8 mouse cellular contexts compared by ENCODE assay signal in the genomic region with DNA sequence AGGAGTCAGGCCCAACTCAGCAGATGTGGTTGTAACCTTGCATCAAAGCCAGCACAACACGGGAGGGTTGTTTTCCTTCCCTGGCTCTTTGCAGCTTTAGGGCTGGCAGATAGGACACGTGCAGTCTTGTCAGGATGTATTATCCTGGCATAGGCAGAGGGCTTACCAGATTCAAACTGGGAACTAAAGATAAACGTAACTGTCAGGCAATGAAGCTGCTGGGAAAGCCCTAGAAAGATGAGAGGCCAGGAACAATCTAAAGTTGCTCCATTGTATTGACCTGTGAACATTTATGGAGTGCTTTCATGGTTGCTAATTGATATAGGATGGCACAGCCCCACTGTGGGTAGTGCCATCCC. TPM values are rescaled to one million over a fixed set of nuclear protein-coding genes. Genes with fewer than 3 reads are reported as not detected.
A peak's percentile ranks its signal among the peaks of the same experiment; 100 is the strongest.
DNase-seq lines count a peak whose midpoint lies in the region; ATAC-seq and TF ChIP-seq lines count a peak whose summit lies in the region.

No protein-coding gene starts in this region.

- no peak for TF ChIP-seq CTCF in lung, embryonic 14.5 days (IDR thresholded peaks at IDR 0.05; ENCODE audit: low read depth)
- no peak for TF ChIP-seq CTCF in small intestine, adult 2 months (IDR thresholded peaks at IDR 0.05; ENCODE audit: extremely low read depth, insufficient read length, insufficient replicate concordance, low read depth, low read length)

- H3K36me3 ChIP-seq in lung, embryonic 14.5 days (ENCODE audit: insufficient read depth): peaks cover 35% of the 10 kb centered on the region
- H3K36me3 ChIP-seq in limb, embryonic 13.5 days: peaks cover 40% of the 10 kb centered on the region
- H3K36me3 ChIP-seq in small intestine, adult 2 months (ENCODE audit: control insufficient read depth, insufficient read depth, low read length): peaks cover 25% of the 10 kb centered on the region

- peaks cover 10% of the 10 kb centered on the region; the same call in 1 of the 2 replicates for H3K4me1 ChIP-seq in lung, embryonic 14.5 days (ENCODE audit: insufficient read depth)
- H3K4me1 ChIP-seq in limb, embryonic 13.5 days: peaks cover 12% of the 10 kb centered on the region
- H3K4me1 ChIP-seq in small intestine, adult 2 months (ENCODE audit: control insufficient read depth, insufficient read depth, insufficient read length, low read length): no peaks in the 10 kb centered on the region

- DNase-seq in lung, embryonic 14.5 days: no peak
- no peak for DNase-seq in lung, postnatal 25 days (ENCODE audit: low spot score)
- DNase-seq in left cerebral cortex, adult 11 months (ENCODE audit: low spot score): no peak
- DNase-seq in thymus, adult 18-20 months: no peak
- DNase-seq in testis, postnatal 14 days (ENCODE audit: low spot score): no peak

- no peaks in the 10 kb centered on the region for H3K27me3 ChIP-seq in lung, embryonic 14.5 days (ENCODE audit: insufficient read depth, low read length)
- H3K27me3 ChIP-seq in limb, embryonic 13.5 days: no peaks in the 10 kb centered on the region
- H3K27me3 ChIP-seq in small intestine, adult 2 months (ENCODE audit: control insufficient read depth, insufficient read depth, low read length): no peaks in the 10 kb centered on the region

- H3K9me3 ChIP-seq in lung, embryonic 14.5 days (ENCODE audit: low read depth, low read length): no peaks in the 10 kb centered on the region
- no peaks in the 10 kb centered on the region for H3K9me3 ChIP-seq in limb, embryonic 13.5 days

- H3K4me3 ChIP-seq in lung, embryonic 14.5 days (ENCODE audit: low read depth, low read length): peak overlapping the region; percentile 62
- peak overlapping the region; percentile 62 for H3K4me3 ChIP-seq in limb, embryonic 13.5 days
- H3K4me3 ChIP-seq in small intestine, adult 2 months (ENCODE audit: low read depth, low read length): peak overlapping the region; percentile 79

- peak overlapping the region; percentile 63 for H3K27ac ChIP-seq in lung, embryonic 14.5 days (ENCODE audit: low read depth)
- peak overlapping the region; percentile 85; the same call in 1 of the 2 replicates for H3K27ac ChIP-seq in limb, embryonic 13.5 days
- H3K27ac ChIP-seq in small intestine, adult 2 months (ENCODE audit: insufficient read depth, low read depth, low read length): no peak overlapping the region

- H3K4me2 ChIP-seq in lung, embryonic 14.5 days: peak overlapping the region; percentile 83
- H3K4me2 ChIP-seq in limb, embryonic 13.5 days (replicated peaks): peak overlapping the region; percentile 79

- no peak; the same call in 1 of the 2 replicates for ATAC-seq in lung, embryonic 14.5 days (ENCODE audit: insufficient read depth)
- peak; percentile 13; the same call in 1 of the 2 replicates for ATAC-seq in erythroblast, adult 5-6 weeks (replicated peaks; ENCODE audit: low FRiP score, poor library complexity, severe bottlenecking)
- ATAC-seq in limb, embryonic 13.5 days (ENCODE audit: low FRiP score, low read depth): no peak

- no peak for TF ChIP-seq POLR2A in small intestine, adult 2 months (IDR thresholded peaks at IDR 0.05; ENCODE audit: low read depth, low read length)

- H3K9ac ChIP-seq in lung, embryonic 14.5 days: peak overlapping the region; percentile 82; the same call in 1 of the 2 replicates
- H3K9ac ChIP-seq in limb, embryonic 13.5 days: peak overlapping the region; percentile 83

- 8% methylated on average over 3 of the region's 3 CpGs for WGBS in lung, embryonic 14.5 days
- whole genome bisulfite sequencing in limb, embryonic 13.5 days: 8% methylated on average over 3 of the region's 3 CpGs
- WGBS in small intestine, adult 2 months: 24% methylated on average over 3 of the region's 3 CpGs

RNA-seq across cellular contexts. Expression of a gene that starts 0.3 kb away (rescaled TPM):
- 6.6 and 7.5 TPM in 2 replicates for polyA plus RNA-seq in lung, embryonic 14.5 days (2014; fragmentation: Nextera tagmentation; extraction: Ambion mirVana)
- 2.5 TPM in 2 replicates for total RNA-seq in erythroblast, adult 5-6 weeks (2015; ENCODE audit: low replicate concordance)
- total RNA-seq in erythroblast, adult 5-6 weeks (2017; ENCODE audit: low replicate concordance): 1.2 and 1.5 TPM in 2 replicates
- polyA plus RNA-seq in limb, embryonic 13.5 days (2015; fragmentation: Nextera tagmentation; extraction: Ambion mirVana): 16.4 and 17.3 TPM in 2 replicates
- 1.7 and 2.4 TPM in 2 replicates for polyA plus RNA-seq in small intestine, adult 2 months (2012; rRNA removed)

RNA-seq across cellular contexts. Expression of a gene that starts 15.7 kb away (rescaled TPM):
- polyA plus RNA-seq in lung, embryonic 14.5 days (2014; fragmentation: Nextera tagmentation; extraction: Ambion mirVana): 23.3 TPM in 2 replicates
- 33.4 and 36.8 TPM in 2 replicates for total RNA-seq in erythroblast, adult 5-6 weeks (2015; ENCODE audit: low replicate concordance)
- total RNA-seq in erythroblast, adult 5-6 weeks (2017; ENCODE audit: low replicate concordance): 8.7 and 13.2 TPM in 2 replicates
- polyA plus RNA-seq in limb, embryonic 13.5 days (2015; fragmentation: Nextera tagmentation; extraction: Ambion mirVana): 12.8 and 15.0 TPM in 2 replicates
- polyA plus RNA-seq in small intestine, adult 2 months (2012; rRNA removed): 8.4 and 13.6 TPM in 2 replicates

RNA-seq across cellular contexts. Expression of a gene that starts 15.8 kb away (rescaled TPM):
- polyA plus RNA-seq in lung, embryonic 14.5 days (2014; fragmentation: Nextera tagmentation; extraction: Ambion mirVana): 8.5 and 8.7 TPM in 2 replicates
- total RNA-seq in erythroblast, adult 5-6 weeks (2015; ENCODE audit: low replicate concordance): 1.3 and 2.5 TPM in 2 replicates
- total RNA-seq in erythroblast, adult 5-6 weeks (2017; ENCODE audit: low replicate concordance): 9.2 and 15.5 TPM in 2 replicates
- polyA plus RNA-seq in limb, embryonic 13.5 days (2015; fragmentation: Nextera tagmentation; extraction: Ambion mirVana): 8.8 and 9.2 TPM in 2 replicates
- polyA plus RNA-seq in small intestine, adult 2 months (2012; rRNA removed): 10.5 and 20.4 TPM in 2 replicates
